Mouse (Mus musculus) E14TG2a.4 (cell line): ENCODE results near the gene Ttyh1.
A peak's percentile ranks its signal among the peaks of the same experiment; 100 is the strongest.

Experiments used
- H3K27me3 ChIP-seq: 2 replicates; pipeline ENCODE4 v1.6.1; 2014; ENCODE audit warnings: low read length, control low read depth; ENCODE audit not compliant: insufficient read depth
- H3K36me3 ChIP-seq: 2 replicates; pipeline ENCODE4 v1.6.1; 2014; ENCODE audit warnings: low read length, control low read depth; ENCODE audit not compliant: insufficient read depth
- H3K4me1 ChIP-seq: replicated peaks from 2 replicates; pipeline ENCODE4 v1.6.1; 2014; ENCODE audit warnings: low read depth, low read length, control low read depth
- H3K4me3 ChIP-seq: replicated peaks from 2 replicates; pipeline ENCODE4 v1.5.1; 2014; ENCODE audit warnings: mild to moderate bottlenecking, low read length
- H3K9me3 ChIP-seq: 2 replicates; pipeline ENCODE4 v1.6.1; 2014; ENCODE audit warnings: low read length, control low read depth
- CTCF ChIP-seq: conservative IDR thresholded peaks from 2 replicates; pipeline ENCODE4 v1.5.1; 2014; ENCODE audit warnings: low read length
- NANOG ChIP-seq: IDR thresholded peaks from 2 replicates; pipeline ENCODE4 v1.6.1; 2014; ENCODE audit warnings: borderline replicate concordance, low read length, mixed read lengths
- POU5F1 ChIP-seq: IDR thresholded peaks from 2 replicates; pipeline ENCODE4 v1.6.1; 2014; ENCODE audit warnings: low read length, borderline replicate concordance

Ttyh1 gene

DNA sequence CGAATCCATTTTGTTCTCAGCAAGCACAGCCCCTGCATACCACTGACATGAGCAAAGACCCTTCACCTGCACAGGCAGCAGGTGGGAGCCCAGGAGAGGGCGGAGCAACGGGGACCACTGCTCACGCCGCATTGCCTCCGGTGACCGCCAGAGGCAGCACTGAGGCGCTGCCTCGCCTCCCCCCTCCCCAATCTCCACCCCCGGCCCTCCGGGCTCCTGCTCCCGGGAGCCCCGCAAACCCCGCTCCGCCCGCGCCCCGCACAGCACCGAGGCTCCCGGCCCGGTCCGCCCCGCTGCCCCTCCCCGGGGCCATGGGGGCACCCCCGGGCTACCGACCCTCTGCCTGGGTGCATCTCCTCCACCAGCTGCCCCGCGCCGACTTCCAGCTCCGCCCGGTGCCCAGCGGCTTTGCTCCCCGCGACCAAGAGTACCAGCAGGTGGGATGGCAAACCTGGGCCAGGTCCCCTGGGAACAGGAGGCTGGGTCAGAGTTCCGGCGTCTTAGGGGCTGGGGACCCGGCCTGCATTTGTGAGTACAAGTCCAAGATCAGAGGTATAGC, at the start of gene Ttyh1:
TSS of gene Ttyh1 (plus strand) at position 65 of the 559 bp plus-strand sequence.
- Histone ChIP-seq H3K4me3 (peak within 1 kb of the TSS; percentile 95), H3K27me3 (no peaks in the 10 kb centered on the region), H3K4me1 (peaks cover 53% of the 10 kb centered on the region), H3K36me3 (no peaks in the 10 kb centered on the region), H3K9me3 (no peaks in the 10 kb centered on the region)
- TF ChIP-seq POU5F1, result no peak
- TF ChIP-seq CTCF, result peak; percentile 71
- no peak for TF ChIP-seq NANOG

DNA sequence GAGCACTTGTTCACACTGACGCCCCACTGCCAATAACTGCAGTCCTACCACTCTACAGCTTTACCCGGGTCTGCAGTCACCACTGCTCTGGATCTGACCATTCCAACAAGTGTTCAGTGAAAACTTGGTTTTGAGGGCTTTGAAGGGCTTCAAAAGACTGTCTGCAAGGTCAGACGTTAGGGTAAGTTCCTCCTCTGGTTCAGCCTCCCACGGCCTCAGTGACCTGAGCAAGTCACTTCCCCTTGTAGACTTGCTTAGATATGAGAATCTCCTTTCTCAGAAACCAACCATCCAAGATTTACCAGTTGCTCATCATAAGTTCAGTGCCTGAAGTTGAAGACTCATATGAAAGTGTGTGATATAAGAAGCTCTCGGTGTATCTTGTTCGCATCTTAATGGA, 48.1 kb upstream of the Ttyh1 start:
- H3K36me3 ChIP-seq, result no peaks in the 10 kb centered on the region
- H3K9me3 ChIP-seq, result no peaks in the 10 kb centered on the region
- no peak overlapping the region for H3K4me3 ChIP-seq
- H3K27me3 ChIP-seq, result no peaks in the 10 kb centered on the region
- H3K4me1 ChIP-seq, result no peaks in the 10 kb centered on the region
- no peak for TF ChIP-seq POU5F1
- no peak for TF ChIP-seq NANOG
- TF ChIP-seq CTCF, result no peak

DNA sequence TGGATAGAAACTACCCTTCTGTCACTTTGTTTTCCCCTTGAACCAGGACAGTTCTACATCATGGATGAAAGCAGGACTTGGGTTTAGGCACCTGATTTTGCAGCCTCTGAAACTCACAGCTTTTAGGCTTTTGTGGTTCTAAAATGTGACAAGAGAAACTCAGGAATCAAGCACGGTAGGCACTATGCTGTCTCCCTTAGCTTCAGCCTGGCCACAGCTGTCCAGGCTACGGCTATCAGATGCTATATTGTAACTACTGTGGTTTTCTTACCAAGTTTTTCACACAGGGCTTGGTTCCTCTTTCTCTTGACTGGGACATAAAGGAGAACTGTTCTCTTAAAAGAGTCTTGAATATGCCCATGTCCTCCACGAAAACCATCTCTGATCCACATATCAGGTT, 46.1 kb upstream of the Ttyh1 start:
- Histone ChIP-seq H3K9me3 (no peaks in the 10 kb centered on the region), H3K4me3 (no peak overlapping the region), H3K4me1 (no peaks in the 10 kb centered on the region), H3K27me3 (no peaks in the 10 kb centered on the region), H3K36me3 (no peaks in the 10 kb centered on the region)
- no peak for TF ChIP-seq NANOG
- no peak for TF ChIP-seq POU5F1
- no peak for TF ChIP-seq CTCF

DNA sequence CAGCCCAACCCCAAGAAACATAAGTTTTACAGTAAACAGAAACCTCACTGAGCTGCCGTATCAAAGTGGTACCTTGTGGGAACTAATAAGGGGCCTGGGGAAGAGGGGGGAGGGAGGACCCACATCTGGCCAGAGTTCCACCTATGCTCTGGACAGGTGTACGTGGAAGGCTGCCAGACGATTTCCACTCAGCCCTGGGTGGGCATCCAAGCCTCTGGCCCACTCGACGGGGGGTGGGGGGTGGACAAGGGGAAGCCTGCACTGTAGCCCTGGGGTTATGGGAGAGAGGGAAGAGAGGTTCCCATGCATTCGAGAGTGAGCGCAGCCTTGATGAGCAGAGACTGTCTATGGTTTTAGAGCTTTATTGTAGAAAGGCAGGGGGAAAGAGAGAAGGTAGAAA, 39.7 kb upstream of the Ttyh1 start:
- H3K4me1 ChIP-seq, result no peaks in the 10 kb centered on the region
- H3K36me3 ChIP-seq, result no peaks in the 10 kb centered on the region
- no peak for TF ChIP-seq NANOG
- TF ChIP-seq POU5F1, result no peak
- TF ChIP-seq CTCF, result no peak
- no peaks in the 10 kb centered on the region for H3K27me3 ChIP-seq
- H3K9me3 ChIP-seq, result no peaks in the 10 kb centered on the region
- H3K4me3 ChIP-seq, result no peak overlapping the region

DNA sequence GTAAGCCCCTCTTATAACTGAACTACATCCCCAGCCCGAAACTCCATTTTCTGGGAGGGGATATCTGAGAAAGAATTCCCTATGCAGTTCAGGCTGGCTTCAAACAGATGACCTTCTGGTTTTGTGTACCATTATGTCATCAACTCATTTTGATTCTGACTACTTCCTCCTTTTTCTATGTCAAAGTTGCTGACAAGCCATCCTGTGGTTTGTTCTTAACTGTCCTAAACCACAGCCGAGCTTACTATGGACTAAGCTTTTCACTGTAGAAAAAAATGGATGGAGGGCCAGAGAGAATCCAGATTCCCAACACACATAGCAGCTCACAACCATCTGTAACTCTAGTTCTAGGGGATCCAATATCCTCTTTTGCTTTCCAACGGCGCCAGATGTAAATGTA, 38.7 kb upstream of the Ttyh1 start:
- Histone ChIP-seq H3K9me3 (no peaks in the 10 kb centered on the region), H3K27me3 (no peaks in the 10 kb centered on the region), H3K4me1 (no peaks in the 10 kb centered on the region), H3K4me3 (no peak overlapping the region), H3K36me3 (no peaks in the 10 kb centered on the region)
- TF ChIP-seq NANOG (no peak), CTCF (no peak), POU5F1 (no peak)

DNA sequence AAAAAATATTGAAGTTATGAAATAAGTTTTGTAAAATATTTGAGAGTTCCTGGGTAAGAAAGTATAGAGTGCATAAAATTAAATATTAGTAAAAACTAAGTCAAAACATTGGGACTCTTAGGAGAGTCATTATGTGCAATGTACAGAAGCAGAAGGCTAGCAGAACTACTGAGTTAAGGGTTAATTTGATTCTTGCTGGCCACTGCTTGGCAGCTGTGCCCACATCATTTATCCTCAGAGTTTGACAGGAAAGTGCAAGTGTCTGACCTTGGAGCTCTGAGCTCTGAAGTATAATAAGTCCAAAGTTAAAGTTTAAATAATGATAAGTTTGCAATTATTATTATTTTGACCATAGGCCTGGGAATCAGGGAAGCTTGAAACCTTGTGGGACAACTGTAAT, 37.5 kb upstream of the Ttyh1 start:
- no peaks in the 10 kb centered on the region for H3K36me3 ChIP-seq
- TF ChIP-seq NANOG (no peak), CTCF (no peak), POU5F1 (no peak)

DNA sequence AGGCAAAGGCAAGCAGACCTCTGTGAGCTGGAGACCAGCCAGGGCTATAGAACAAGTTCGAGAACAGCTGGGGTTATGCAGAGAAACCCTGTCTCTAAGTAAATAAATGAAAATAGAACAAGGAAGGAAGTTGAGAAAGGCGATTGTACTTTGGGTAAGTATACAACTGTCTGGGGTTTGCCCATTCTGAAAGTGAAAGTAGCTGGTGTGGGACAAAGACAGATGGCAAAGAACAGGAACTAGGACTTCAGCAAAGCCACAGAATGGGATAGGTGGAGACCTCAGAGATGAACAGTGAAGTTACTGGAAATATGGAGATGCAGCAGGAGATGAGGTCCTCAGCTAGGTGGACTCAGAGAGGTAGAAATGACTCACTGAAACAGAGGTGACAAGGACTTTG, 36.4 kb upstream of the Ttyh1 start:
- H3K9me3 ChIP-seq, result no peaks in the 10 kb centered on the region
- no peak overlapping the region for H3K4me3 ChIP-seq
- H3K27me3 ChIP-seq, result no peaks in the 10 kb centered on the region
- no peaks in the 10 kb centered on the region for H3K36me3 ChIP-seq
- no peak for TF ChIP-seq CTCF
- TF ChIP-seq POU5F1, result no peak
- TF ChIP-seq NANOG, result no peak
- H3K4me1 ChIP-seq, result no peaks in the 10 kb centered on the region

More for the DNA sequence above, 37.5 kb upstream of the Ttyh1 start:
- H3K4me3 ChIP-seq, result no peak overlapping the region
- no peaks in the 10 kb centered on the region for H3K27me3 ChIP-seq
- H3K4me1 ChIP-seq, result no peaks in the 10 kb centered on the region
- no peaks in the 10 kb centered on the region for H3K9me3 ChIP-seq

DNA sequence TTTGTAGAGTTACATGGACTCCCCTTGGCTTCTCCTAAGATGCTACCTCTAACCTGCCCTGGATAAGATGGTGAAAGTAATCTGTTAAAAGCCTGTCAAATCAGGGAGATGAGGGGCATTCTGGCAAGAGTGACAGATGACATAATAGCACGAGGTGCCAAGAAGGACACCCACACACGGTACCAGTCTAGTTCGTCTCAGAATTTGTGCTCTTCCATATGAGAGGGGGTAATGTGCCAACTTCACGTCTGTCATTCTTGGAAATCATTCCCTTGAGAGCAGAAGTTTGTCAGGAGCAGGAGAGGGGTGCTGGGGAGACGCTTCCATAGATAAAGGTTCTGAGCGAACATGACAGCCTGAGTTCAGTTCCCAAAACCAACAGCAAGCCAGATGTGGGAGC, 35.0 kb upstream of the Ttyh1 start:
- Histone ChIP-seq H3K4me3 (no peak overlapping the region), H3K27me3 (no peaks in the 10 kb centered on the region), H3K4me1 (no peaks in the 10 kb centered on the region), H3K36me3 (no peaks in the 10 kb centered on the region), H3K9me3 (no peaks in the 10 kb centered on the region)
- no peak for TF ChIP-seq NANOG
- TF ChIP-seq POU5F1, result no peak
- TF ChIP-seq CTCF, result no peak

DNA sequence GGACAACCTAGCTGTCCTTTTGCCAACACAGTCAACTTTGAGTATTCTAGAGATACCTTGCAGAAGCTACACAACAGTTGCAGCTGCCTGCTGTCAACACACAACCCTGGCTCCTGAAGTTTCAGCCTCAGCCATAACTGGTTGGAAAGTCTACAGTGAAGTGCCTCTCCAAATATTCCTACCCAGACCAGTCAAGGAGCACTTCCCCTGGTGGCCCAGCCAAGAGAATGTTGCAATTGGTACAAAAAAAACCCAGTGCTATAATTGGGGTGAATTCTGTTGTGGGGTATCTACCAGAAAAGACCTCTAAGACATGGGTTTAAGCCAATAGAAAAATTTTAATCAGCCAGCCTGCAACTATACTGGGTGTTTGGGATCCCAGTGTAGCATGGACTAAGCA, 33.6 kb upstream of the Ttyh1 start:
- Histone ChIP-seq H3K4me3 (no peak overlapping the region), H3K27me3 (no peaks in the 10 kb centered on the region), H3K4me1 (no peaks in the 10 kb centered on the region), H3K36me3 (no peaks in the 10 kb centered on the region), H3K9me3 (no peaks in the 10 kb centered on the region)
- no peak for TF ChIP-seq CTCF
- TF ChIP-seq POU5F1, result no peak
- no peak for TF ChIP-seq NANOG
